Mouse (Mus musculus) heart, postnatal 4 days (tissue): ENCODE results near the gene Rs1. TPM values are rescaled to one million over a fixed set of nuclear protein-coding genes. Genes with fewer than 3 reads are reported as not detected.
A peak's percentile ranks its signal among the peaks of the same experiment; 100 is the strongest.
"Not testable (repeated sequence)": the region's sequence is repeated elsewhere in the genome, so short reads cannot be mapped to it uniquely, and the experiment has no call there.

ENCODE experiments used
- DNase-seq: peaks from one replicate; pipeline ENCODE4 v3.0.0; 2021
- total RNA-seq, 2 experiments: library from RNA; stranded (reverse); gene quantifications; 2 replicates each; pipeline ENCODE4 v1.2.3; 2021

Gene Rs1
- under 1 TPM in 1 of 2 experiments, not detected in 1; 0.20 TPM for total RNA-seq

- no peak for DNase-seq
Measured at GRCm38 (mm10) chrX:160767713-160768112, at the start of gene Rs1. Gene Rs1 (plus strand): TSS chrX:160768013.

- no peak for DNase-seq
Measured at GRCm38 (mm10) chrX:160735650-160736049, 32.2 kb upstream of the Rs1 start, which contains the start of gene Ppef1. Gene Ppef1 (minus strand): TSS chrX:160735765.

- no peak for DNase-seq
Measured at GRCm38 (mm10) chrX:160745399-160745798, 22.4 kb upstream of the Rs1 start.

GRCm38 (mm10) chrX:160748653-160749052, 19.2 kb upstream of the Rs1 start:
- DNase-seq, result no peak

GRCm38 (mm10) chrX:160750808-160751207, 17.0 kb upstream of the Rs1 start:
- no peak for DNase-seq

- peak; percentile 95 for DNase-seq
Measured at GRCm38 (mm10) chrX:160765389-160766232, 2.2 kb upstream of the Rs1 start.

GRCm38 (mm10) chrX:160766233-160766616, 1.6 kb upstream of the Rs1 start:
- no peak for DNase-seq

- DNase-seq, result not testable (repeated sequence)
Measured at GRCm38 (mm10) chrX:160769622-160770021, 1.8 kb downstream of the Rs1 start.

- DNase-seq, result no peak
Measured at GRCm38 (mm10) chrX:160773033-160773432, 5.2 kb downstream of the Rs1 start.

GRCm38 (mm10) chrX:160782276-160782675, 14.5 kb downstream of the Rs1 start:
- DNase-seq, result no peak

GRCm38 (mm10) chrX:160794920-160795319, 27.1 kb downstream of the Rs1 start:
- no peak for DNase-seq

GRCm38 (mm10) chrX:160804409-160805150, 36.8 kb downstream of the Rs1 start:
- DNase-seq, result no peak

GRCm38 (mm10) chrX:160808226-160808625, 40.4 kb downstream of the Rs1 start:
- DNase-seq, result no peak

Other genes starting within 250 kb of the Rs1 start
- under 1 TPM in 1 of 2 experiments, not detected in 1; 0.16 TPM for gene Ppef1, start 32.2 kb upstream of the Rs1 start, total RNA-seq
- under 1 TPM in 1 of 2 experiments, not detected in 1; 0.26 TPM for gene Gja6, start 139.0 kb downstream of the Rs1 start, total RNA-seq
- gene Cdkl5, start 226.7 kb downstream of the Rs1 start, total RNA-seq, result 1 to 10 TPM; 8.1 to 8.5 TPM